Mouse (Mus musculus) adrenal gland (tissue): Measurements from ENCODE around the gene Slc19a3.
"Not testable (repeated sequence)": the region's sequence is repeated elsewhere in the genome, so short reads cannot be mapped to it uniquely, and the experiment has no call there.

Source experiments
- intact Hi-C: fragments of 180-260 bp; cut with DNase I; formaldehyde crosslinking; loops from one replicate; pipeline ENCODE4 v1.15.1; 2025

Slc19a3 gene

GRCm38 (mm10) chr1:83014477-83014876 lies 23.8 kb downstream of the Slc19a3 start:
- intact Hi-C loops = no loop called here

GRCm38 (mm10) chr1:83007471-83007870 lies 30.8 kb downstream of the Slc19a3 start:
- intact Hi-C loops = no loop called here

GRCm38 (mm10) chr1:83006218-83007179 lies 31.7 kb downstream of the Slc19a3 start:
- intact Hi-C loops = no loop called here

GRCm38 (mm10) chr1:83000306-83000705 lies 37.9 kb downstream of the Slc19a3 start, which contains the start of gene Gm47959:
Gene Gm47959 (plus strand): TSS chr1:83000548.
- intact Hi-C loops = not testable (repeated sequence)

GRCm38 (mm10) chr1:82993947-82994346 lies 44.3 kb downstream of the Slc19a3 start:
- intact Hi-C loops = no loop called here

- intact Hi-C loops = no loop called here
Observed at GRCm38 (mm10) chr1:82992093-82992492, 46.2 kb downstream of the Slc19a3 start.

- intact Hi-C loops = no loop called here
Observed at GRCm38 (mm10) chr1:82991596-82991995, 46.7 kb downstream of the Slc19a3 start.

- intact Hi-C loops = no loop called here
Observed at GRCm38 (mm10) chr1:82991062-82991461, 47.2 kb downstream of the Slc19a3 start.

- intact Hi-C loops = loop anchor here (1.0 to 5.0 kb wide), 2 partner anchors 80 to 201 kb away; no protein-coding TSS in a partner anchor
Observed at GRCm38 (mm10) chr1:82987530-82988198, 50.6 kb downstream of the Slc19a3 start.

- intact Hi-C loops = loop anchor here (5.0 kb wide), 1 partner anchor 79 kb away; no protein-coding TSS in a partner anchor
Observed at GRCm38 (mm10) chr1:82986738-82987137, 51.5 kb downstream of the Slc19a3 start.

GRCm38 (mm10) chr1:82977840-82978239 lies 60.4 kb downstream of the Slc19a3 start:
- intact Hi-C loops = loop anchor here (10.0 kb wide), 1 partner anchor 423 kb away; no protein-coding TSS in a partner anchor

- intact Hi-C loops = loop anchor here (10.0 kb wide), 1 partner anchor 421 kb away; no protein-coding TSS in a partner anchor
Observed at GRCm38 (mm10) chr1:82975750-82976149, 62.5 kb downstream of the Slc19a3 start.

GRCm38 (mm10) chr1:82974342-82974741 lies 63.9 kb downstream of the Slc19a3 start:
- intact Hi-C loops = loop anchor here (5.0 to 10.0 kb wide), 2 partner anchors 187 to 420 kb away; no protein-coding TSS in a partner anchor

GRCm38 (mm10) chr1:82973901-82974300 lies 64.3 kb downstream of the Slc19a3 start:
- intact Hi-C loops = loop anchor here (5.0 to 10.0 kb wide), 2 partner anchors 187 to 419 kb away; no protein-coding TSS in a partner anchor

- intact Hi-C loops = loop anchor here (5.0 to 10.0 kb wide), 2 partner anchors 186 to 418 kb away; no protein-coding TSS in a partner anchor
Observed at GRCm38 (mm10) chr1:82973244-82973643, 65.0 kb downstream of the Slc19a3 start.

- intact Hi-C loops = loop anchor here (5.0 to 10.0 kb wide), 2 partner anchors 185 to 417 kb away; no protein-coding TSS in a partner anchor
Observed at GRCm38 (mm10) chr1:82972046-82972445, 66.2 kb downstream of the Slc19a3 start.

GRCm38 (mm10) chr1:82966413-82966812 lies 71.8 kb downstream of the Slc19a3 start:
- intact Hi-C loops = no loop called here
